Mouse (Mus musculus): ENCODE data around the gene Galnt18.

Gene Galnt18

GRCm38 (mm10) chr7:111575096-111575495, 204.7 kb downstream of the Galnt18 start:
- in situ Hi-C loops (cut with MboI; ENCODE audit: low sequenced_read_pairs) = no loop called here

DNA sequence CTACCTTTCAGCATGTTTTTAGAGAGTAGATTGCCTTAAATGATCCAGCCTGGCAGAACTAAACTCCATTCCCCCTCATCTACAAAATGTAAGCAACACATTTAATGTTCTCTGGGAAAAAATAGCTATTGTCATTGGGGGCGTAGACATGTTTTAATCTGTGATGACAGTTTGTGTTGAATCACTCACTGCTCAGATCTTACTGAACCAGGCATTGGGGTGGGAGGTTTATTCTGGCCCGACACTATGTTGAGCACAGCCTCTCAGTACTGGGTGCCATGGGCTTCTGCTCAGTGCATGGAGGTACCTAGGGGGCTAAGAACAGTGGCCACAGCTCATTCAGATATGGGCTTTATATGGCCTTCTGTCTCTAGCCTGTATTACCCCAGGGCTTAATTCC, 207.4 kb downstream of the Galnt18 start:
- in situ Hi-C loops (cut with MboI; ENCODE audit: low sequenced_read_pairs) = no loop called here

DNA sequence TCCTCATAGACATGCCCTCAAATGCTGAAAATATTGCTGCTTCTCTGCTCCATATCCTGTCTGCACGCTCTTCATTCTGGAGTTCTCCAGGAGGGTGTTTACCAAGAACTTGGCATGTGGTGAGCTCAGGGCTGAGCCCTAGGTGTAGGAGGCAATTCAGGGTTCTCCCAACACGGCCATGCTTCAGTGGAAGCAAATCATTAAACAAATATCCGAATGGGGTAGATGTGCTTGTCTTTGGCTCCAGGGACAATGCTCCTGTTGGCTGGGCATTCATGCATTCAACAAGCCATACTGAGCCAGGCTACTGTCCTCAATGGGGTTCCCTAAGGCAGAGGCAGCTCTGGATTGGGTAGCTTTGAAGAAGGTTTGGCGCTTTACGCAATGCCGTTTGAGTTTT, 212.9 kb downstream of the Galnt18 start:
- in situ Hi-C loops (cut with MboI; ENCODE audit: low sequenced_read_pairs) = no loop called here

DNA sequence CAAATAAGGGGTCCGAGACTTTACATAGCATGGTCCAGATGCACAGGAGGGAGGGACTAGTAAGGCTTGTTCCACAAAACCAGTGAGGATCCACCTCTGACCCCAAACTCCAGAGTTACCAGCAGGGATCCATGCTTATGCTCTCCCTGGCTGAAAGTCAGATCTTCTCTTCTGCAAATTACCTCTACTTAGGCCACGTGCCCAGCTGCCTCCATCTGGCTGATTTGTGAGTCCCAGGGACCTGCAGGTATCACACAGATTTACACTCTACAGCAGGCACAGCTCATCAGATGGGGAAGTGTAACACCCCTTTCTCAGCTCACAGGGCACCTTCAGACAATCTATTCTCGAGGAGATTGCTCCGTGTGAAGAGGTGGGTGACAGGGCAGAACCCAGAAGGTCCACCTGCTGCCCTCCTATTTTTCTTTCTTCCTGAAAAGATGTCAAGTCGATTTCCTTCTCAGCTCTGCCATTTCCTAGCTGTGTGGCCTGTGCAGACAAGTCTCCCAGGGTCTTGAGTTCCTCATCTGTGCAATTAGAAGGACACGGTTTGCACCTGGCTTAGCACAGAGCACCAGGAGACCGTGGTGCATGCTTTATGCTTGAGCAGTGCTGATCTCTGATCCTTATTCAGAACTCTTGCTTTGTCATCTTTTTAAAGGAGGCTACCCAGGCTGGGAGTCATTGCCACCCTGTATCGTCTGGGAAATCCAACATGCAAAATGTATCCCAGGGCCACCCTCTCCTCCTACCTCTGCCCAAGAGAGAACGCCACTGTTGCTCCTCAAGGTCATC, 216.3 kb downstream of the Galnt18 start:
- in situ Hi-C loops (cut with MboI; ENCODE audit: low sequenced_read_pairs) = no loop called here

GRCm38 (mm10) chr7:111560097-111560496, 219.7 kb downstream of the Galnt18 start:
- in situ Hi-C loops (cut with MboI; ENCODE audit: low sequenced_read_pairs) = no loop called here

DNA sequence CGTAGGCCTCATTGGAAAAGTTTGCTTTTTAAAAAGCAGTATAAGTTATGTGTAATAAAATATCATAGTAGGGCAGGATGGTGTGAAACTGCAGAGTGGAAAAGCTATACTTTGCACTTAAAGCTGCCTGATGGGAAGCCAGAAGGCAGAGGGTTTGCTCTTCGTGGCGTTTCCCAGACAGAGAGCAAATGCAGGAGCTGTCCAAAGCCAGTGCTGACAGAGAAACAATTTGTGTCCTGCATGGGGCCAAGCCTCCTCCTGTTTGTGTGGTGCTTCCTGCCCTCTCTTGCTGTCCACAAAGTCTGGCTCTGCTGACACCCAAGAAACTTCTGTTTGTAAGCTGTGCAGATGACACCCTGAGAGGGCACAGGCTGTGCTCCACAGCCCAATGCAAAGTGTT, 220.8 kb downstream of the Galnt18 start:
- in situ Hi-C loops (cut with MboI; ENCODE audit: low sequenced_read_pairs) = no loop called here

- in situ Hi-C loops (cut with MboI; ENCODE audit: low sequenced_read_pairs) = no loop called here
Measured at GRCm38 (mm10) chr7:111550987-111551386, 228.8 kb downstream of the Galnt18 start.

DNA sequence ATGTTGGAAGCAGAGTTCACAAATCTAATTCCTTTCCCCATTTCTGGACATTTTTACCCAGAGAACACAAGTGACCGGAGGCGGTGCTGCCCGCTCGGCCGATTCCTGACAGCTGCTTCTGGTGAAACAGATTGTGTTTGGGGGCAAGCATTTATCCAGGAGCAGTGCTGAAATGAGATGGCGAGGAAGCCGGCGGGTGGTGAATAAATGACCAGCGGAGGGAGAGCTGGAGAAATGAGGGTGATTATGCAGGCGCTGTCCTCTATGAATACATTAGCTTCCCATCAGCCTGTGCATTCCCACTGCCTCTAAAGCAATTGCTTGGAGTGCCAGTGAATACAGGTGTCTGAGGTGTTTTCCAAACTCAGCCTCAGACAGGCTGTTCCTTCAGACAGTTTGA, 232.7 kb downstream of the Galnt18 start:
- in situ Hi-C loops (cut with MboI; ENCODE audit: low sequenced_read_pairs) = no loop called here

GRCm38 (mm10) chr7:111545614-111546013, 234.2 kb downstream of the Galnt18 start:
- in situ Hi-C loops (cut with MboI; ENCODE audit: low sequenced_read_pairs) = no loop called here

- in situ Hi-C loops (cut with MboI; ENCODE audit: low sequenced_read_pairs) = no loop called here
Measured at GRCm38 (mm10) chr7:111537946-111538345, 241.8 kb downstream of the Galnt18 start.

DNA sequence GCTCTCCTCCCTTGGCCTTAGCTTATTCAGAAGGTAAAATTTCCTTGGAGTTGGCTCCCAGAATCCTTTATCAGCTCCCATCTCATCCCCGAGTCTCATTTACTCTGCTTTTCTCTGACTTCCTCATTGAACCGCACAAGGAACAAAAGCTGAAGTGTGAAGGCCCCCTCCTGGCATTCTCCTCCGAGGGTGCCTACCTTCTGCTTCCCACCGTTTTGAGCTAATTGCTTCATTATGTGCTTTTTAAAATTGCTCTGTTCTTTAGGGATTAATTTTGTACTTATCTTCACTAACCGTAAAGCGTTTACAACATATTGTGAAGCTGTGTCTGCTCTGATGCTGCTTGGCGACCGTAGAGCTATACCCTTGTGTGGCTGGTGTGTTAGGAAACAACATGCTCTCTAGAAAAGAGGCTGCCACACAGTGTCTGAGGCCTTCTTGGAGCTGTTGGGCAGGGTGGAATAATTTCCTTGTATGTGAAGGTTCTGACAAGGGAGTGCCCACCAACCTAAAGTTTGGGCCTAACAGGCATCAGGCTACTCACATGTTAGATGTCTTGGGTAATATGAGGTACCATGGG, 244.9 kb downstream of the Galnt18 start:
- in situ Hi-C loops (cut with MboI; ENCODE audit: low sequenced_read_pairs) = no loop called here

GRCm38 (mm10) chr7:111528961-111529643, 250.7 kb downstream of the Galnt18 start:
- in situ Hi-C loops (cut with MboI; ENCODE audit: low sequenced_read_pairs) = no loop called here

- in situ Hi-C loops (cut with MboI; ENCODE audit: low sequenced_read_pairs) = no loop called here
Measured at GRCm38 (mm10) chr7:111528462-111528861, 251.3 kb downstream of the Galnt18 start.

DNA sequence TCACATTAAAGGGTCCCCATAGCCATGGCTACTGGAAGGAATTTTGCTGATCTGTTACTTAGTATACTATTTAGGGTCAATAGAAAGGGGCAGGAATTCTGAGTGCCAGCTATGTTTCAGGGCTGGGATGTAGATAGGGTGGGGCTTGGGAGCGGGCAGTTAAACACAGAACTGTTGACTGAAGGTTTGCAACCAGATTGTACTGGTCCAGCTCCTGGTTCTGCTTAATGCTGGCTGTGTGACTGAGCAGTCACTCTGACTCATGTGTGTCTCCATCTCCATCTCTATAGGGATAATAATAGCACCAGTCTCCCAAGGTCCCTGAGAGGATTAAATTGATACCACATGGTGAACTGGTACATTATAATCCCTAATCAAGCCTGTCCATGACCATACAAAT, 258.9 kb downstream of the Galnt18 start:
- in situ Hi-C loops (cut with MboI; ENCODE audit: low sequenced_read_pairs) = no loop called here

DNA sequence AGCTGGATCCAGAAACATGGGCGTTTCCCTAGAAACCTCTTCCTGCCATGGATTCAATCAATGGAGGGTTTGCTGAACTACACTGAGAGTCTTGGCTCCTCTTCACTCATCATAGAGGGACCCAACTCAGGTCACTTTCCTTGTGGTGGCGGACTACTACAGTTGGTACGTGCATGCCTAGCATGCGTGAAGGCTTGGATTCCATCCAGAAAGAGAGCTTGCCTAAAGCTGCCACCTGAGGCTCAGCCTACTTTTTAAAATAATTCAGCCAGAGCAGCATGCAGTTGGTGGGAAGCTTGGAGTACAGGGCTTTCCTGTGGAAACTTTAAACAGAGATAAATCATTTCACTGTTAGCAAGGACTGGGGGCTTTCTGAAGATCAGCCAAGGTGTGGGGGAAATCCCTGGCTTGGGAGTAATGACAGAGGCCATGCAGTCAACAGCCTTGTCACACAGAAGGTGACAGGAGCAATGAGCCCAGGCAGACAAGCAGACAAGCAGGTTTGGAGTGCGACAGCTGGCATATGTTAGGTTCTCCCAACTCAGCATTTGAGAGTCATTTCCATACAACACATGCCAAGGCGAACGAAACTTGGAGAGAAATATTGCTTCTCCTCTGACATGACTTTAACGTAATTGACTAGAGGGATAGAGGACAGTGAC, 261.1 kb downstream of the Galnt18 start:
- in situ Hi-C loops (cut with MboI; ENCODE audit: low sequenced_read_pairs) = no loop called here

DNA sequence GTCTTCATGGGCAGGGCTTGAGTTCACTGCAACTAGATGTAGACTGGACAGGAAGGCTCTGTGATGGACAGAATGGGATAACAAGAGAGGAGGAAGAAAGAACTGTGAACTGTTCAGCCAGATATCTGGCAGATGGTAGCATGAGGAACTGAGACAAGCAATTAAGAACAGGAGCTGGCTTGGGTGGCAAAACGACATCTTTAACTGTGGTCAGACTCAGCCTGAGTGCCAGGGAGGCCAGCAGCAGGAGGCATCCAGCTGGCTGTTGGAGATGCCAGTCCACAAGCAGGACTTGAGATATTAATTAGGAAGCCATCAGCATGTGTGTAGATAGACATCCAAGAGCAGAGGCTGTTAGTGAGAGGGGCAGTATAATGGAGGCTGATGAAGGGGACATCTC, 262.9 kb downstream of the Galnt18 start:
- in situ Hi-C loops (cut with MboI; ENCODE audit: low sequenced_read_pairs) = no loop called here

DNA sequence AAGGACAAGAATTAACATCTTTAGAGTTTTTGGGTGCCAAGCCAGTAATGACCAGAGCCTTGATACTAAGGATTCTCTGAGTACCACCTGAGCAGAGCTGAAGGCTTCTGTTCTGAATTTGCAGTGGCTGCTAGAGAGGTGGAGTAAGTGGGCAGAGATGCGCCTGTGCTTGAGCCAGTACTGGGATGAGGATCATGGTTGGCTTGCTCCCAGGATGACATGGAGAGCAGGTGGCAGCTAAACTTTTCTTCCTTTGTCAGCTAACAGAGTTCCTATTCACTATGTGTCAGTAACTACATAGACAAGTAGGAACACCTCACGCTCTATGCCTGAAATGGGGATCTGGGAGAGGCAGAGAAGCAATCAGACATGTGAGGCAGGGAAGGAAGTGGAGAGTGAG, 264.3 kb downstream of the Galnt18 start:
- in situ Hi-C loops (cut with MboI; ENCODE audit: low sequenced_read_pairs) = no loop called here

DNA sequence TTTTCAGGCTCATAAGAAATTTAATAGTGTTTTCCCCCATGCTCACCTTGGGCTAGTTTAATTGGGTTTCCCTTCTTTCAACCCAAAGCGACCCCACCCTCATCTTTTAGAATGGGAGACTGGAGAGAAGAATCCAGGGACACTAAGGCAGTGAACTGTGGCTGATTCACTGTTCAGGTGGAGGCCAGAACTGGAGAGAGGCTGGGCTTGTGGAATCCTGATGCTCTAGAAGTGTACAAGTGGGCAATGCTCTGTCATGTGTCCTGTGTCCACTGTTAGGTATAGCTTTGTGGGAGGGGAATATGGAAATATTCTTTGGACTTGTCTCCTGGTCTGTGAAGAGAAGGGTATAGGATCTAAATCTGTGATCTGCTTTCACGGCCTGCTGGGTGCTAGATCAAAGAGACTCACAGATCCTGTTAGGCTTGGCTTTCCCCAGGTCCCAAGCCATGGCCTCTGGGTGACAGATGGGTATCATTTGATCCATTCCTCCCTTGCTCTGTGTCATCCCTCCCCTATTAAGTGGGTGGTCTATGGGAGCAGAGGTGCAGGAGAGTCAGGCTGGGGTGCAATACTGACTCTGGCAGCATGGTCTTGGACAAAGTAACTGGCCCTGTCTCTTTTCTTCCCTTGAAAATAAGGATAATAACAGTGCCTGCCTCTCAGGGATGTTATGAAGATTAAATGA, 270.5 kb downstream of the Galnt18 start:
- in situ Hi-C loops (cut with MboI; ENCODE audit: low sequenced_read_pairs) = no loop called here

GRCm38 (mm10) chr7:111500616-111501015, 279.2 kb downstream of the Galnt18 start:
- in situ Hi-C loops (cut with MboI; ENCODE audit: low sequenced_read_pairs) = no loop called here

- in situ Hi-C loops (cut with MboI; ENCODE audit: low sequenced_read_pairs) = no loop called here
Measured at GRCm38 (mm10) chr7:111499255-111499790, 280.5 kb downstream of the Galnt18 start.

GRCm38 (mm10) chr7:111497191-111497590, 282.6 kb downstream of the Galnt18 start:
- in situ Hi-C loops (cut with MboI; ENCODE audit: low sequenced_read_pairs) = no loop called here
